Mouse (Mus musculus) ovary, adult 10 weeks (tissue): ENCODE measurements around the gene Nol8. TPM values are rescaled to one million over a fixed set of nuclear protein-coding genes. Genes with fewer than 3 reads are reported as not detected.

Experiments used
- polyA plus RNA-seq: library from polyadenylated mRNA; stranded (reverse); fragments of 350-450 nt; fragmentation: Illumina TruSeq; extraction: RNeasy Lipid Tissue Mini Kit (QIAGEN cat#74804); gene quantifications from one replicate; pipeline ENCODE4 v1.2.3, GENCODE M21; 2014

The Nol8 gene
- polyA plus RNA-seq: 101 TPM

DNA sequence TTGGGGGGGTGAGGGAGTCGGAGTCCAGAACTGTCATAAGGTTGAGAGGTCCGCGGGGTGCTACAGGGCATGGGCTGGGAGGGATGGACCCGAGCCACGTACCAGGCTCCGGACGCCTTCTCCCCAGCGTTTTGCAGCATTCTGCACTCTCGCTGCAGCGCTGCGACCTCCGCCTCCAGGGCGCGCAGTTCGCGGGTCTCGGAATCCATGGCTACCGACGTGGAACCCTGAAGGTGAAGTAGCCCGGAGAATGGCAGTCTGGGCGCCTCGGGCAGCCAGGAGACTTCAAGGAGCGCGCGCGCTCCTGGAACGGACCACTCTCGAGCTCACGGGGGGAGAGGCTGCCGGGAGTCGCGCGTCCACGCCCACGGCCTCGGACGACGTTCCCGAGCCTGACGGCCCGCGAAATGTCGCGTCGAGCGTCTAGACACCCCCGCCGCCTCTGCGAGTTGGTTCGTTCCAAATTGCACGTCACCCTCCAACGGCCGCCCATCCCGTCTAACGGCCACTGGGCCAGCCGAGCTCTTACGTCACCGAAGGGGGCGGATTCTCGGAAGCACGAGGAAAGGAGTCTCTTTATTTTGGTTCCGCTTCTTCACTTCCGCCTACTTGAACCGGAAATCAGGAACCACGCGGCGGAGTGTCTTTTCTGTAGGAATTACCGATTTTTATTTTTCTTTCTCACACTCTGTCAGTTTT lies at the start of gene Nol8, which contains the start of gene Cenpp:
Gene Nol8, plus strand, starts transcription at position 598 of the 699 bp plus-strand sequence.
Gene Cenpp, minus strand, starts transcription at position 305 of the 699 bp plus-strand sequence.

DNA sequence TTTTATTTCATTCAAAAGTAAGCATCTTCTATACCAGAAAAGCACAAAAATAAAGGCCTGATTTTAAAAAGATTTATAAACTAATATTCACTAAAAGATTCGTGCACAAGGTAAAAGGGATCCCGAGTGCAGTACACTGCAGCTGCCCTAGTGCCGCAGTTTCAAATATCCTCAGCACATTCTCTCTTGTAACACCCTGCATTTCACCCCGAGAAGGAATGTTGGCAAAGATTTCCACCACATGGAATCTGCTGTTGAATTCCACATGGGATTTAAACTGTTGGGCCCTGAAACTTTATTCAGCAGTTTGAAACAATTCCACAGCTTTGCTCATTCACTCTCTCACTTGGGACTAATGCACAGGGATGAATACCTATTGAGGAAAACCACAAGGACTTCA lies 45.2 kb upstream of the Nol8 start, which contains the start of gene Ogn:
Gene Ogn, plus strand, starts transcription at position 333 of the 400 bp plus-strand sequence.

DNA sequence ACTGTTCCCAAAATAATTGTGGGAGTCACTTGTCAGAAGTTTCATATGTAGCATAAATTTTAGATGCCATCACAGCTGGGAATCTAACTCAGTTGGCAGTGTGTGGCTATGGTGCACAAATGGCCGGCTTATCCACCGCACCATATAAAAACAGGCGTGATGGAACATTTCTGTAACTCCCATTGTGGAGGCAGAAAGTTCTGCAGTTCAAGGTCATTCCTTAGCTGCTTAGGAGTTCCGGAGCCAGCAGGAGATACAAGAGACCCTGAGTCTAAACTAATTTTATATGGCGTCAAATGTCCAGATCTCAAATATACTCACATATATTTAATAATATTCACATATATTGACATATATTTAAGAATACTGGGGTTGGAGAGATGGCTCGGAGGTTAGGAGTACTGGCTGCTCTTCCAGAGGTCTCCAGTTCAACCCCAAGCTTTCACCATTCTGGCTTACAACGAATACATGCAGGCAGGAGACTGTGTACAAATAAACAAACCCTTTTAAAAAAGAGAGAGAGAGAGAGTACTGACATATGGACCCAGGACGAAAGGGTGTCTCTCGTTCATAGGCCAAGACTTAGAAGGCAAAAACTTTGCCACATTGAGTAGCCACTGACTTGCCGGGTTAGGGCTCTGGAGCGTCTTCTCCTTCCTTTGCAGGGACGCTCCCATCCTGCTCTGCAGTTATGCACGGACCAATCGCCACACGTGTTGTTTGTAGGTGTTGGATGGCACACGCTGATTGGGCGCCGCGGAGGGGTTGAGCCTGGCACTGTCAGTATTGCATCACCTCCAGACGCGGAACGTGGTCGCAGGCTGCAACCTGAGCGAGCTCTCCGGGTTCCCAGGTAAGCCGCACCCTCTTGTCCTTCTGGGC lies 28.7 kb downstream of the Nol8 start, which contains the start of gene Iars:
Gene Iars, plus strand, starts transcription at position 750 of the 882 bp plus-strand sequence.

Other genes starting within 250 kb of the Nol8 start
- 16.4 TPM for gene Ippk, start 231.8 kb upstream of the Nol8 start, polyA plus RNA-seq
- 1.00 TPM for gene Tes3-ps, start 159.8 kb upstream of the Nol8 start, polyA plus RNA-seq
- 126 TPM for gene Ecm2, start 148.3 kb upstream of the Nol8 start, polyA plus RNA-seq
- 432 TPM for gene Aspn, start 108.6 kb upstream of the Nol8 start, polyA plus RNA-seq
- 275 TPM for gene Omd, start 70.6 kb upstream of the Nol8 start, polyA plus RNA-seq
- 2,753 TPM for gene Ogn, start 45.0 kb upstream of the Nol8 start, polyA plus RNA-seq
- 50.2 TPM for gene Cenpp, start 293 bp upstream of the Nol8 start, polyA plus RNA-seq
- gene Iars, start 29.0 kb downstream of the Nol8 start, polyA plus RNA-seq: 64.3 TPM
- gene Gm30302, start 145.9 kb downstream of the Nol8 start, polyA plus RNA-seq: 1.1 TPM